Mouse (Mus musculus) liver, embryonic 14.5 days (tissue): ENCODE data around the gene Ccnh.

Experiments
- CTCF ChIP-seq: IDR thresholded peaks from 2 replicates; pipeline ENCODE4 v1.5.1; 2016; ENCODE audit warnings: antibody characterized with exemption, low read depth, control low read depth
- EP300 ChIP-seq: IDR thresholded peaks from 2 replicates; pipeline ENCODE4 v1.6.1; 2016; ENCODE audit warnings: antibody characterized with exemption, low read depth

- no peak for TF ChIP-seq CTCF
- TF ChIP-seq EP300 = no peak
Measured at GRCm38 (mm10) chr13:85159971-85160370, 29.2 kb upstream of the Ccnh start.
